Mouse (Mus musculus) bone marrow macrophage, adult 2 months (primary cell): Measurements from ENCODE around the gene Ano10.

Experiments
- CTCF ChIP-seq: IDR thresholded peaks from 2 replicates; pipeline ENCODE4 v1.5.1; 2012; ENCODE audit warnings: low read depth, mild to moderate bottlenecking, low read length, moderate library complexity
- POLR2A ChIP-seq: IDR thresholded peaks from 2 replicates; pipeline ENCODE4 v1.6.1; 2012; ENCODE audit warnings: mild to moderate bottlenecking, low read depth, low read length, borderline replicate concordance

DNA sequence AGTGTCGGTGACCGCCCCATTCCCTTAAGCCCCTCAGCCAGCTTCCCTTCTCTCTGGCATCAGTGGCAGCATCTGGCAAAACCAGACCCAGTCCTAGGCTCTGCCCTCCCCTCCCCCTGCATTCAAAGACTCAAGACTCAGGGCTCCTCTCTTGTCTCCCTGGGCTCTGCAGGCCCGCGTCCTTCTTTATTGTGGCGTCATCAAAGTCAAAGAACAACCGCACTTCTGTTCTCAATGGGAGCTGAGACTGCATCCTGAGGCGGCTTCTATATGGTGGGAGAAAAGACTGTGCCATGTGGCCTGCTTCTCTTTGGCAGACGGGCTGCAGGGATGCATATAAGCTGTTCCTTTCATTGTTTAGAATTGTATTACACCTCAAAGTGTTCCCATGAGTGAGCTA lies 71.2 kb downstream of the Ano10 start:
- TF ChIP-seq CTCF = no peak
- TF ChIP-seq POLR2A = no peak
